ENCODE assay signal across 8 mouse cellular contexts in genomic region chr11:5761820-5762632, GRCm38 (mm10). TPM values are rescaled to one million over a fixed set of nuclear protein-coding genes. Genes with fewer than 3 reads are reported as not detected.
A peak's percentile ranks its signal among the peaks of the same experiment; 100 is the strongest.
DNase-seq lines count a peak whose midpoint lies in the region; ATAC-seq and TF ChIP-seq lines count a peak whose summit lies in the region.

Urgcp (minus strand) TSS chr11:5762376.

- peak; percentile 55 for DNase-seq in Patski (ENCODE audit: low read depth, low spot score)
- DNase-seq in cerebellum, postnatal 14 days = peak; percentile 95 to 96
- peak; percentile 84 to 90 for DNase-seq in frontal cortex, postnatal 14 days (ENCODE audit: low spot score in 2 of 2)
- peak; percentile 86 to 90 for DNase-seq in layer of hippocampus, postnatal 25 days (ENCODE audit: extremely low spot score in 1 of 2, low spot score in 1 of 2)
- DNase-seq in lung, postnatal 25 days (ENCODE audit: low spot score) = peak; percentile 95
- DNase-seq in retina, embryonic 14.5 days (ENCODE audit: low spot score) = peak; percentile 95
- peak; percentile 98 for DNase-seq in thymus, postnatal 4 days

- H3K27me3 ChIP-seq in Patski = no peaks in the 10 kb centered on the region
- H3K27me3 ChIP-seq in hindbrain, embryonic 13.5 days = no peaks in the 10 kb centered on the region

- peak within 1 kb of the TSS; percentile 96 for H3K27ac ChIP-seq in hindbrain, embryonic 13.5 days

- peak; percentile 93 for ATAC-seq in Patski
- ATAC-seq in hindbrain, embryonic 13.5 days (ENCODE audit: low FRiP score) = peak; percentile 99

- peak within 1 kb of the TSS; percentile 77 for H3K4me2 ChIP-seq in hindbrain, embryonic 13.5 days

- peaks cover 5% of the 10 kb centered on the region; the same call in 1 of the 2 replicates for H3K36me3 ChIP-seq in hindbrain, embryonic 13.5 days

- no peak for TF ChIP-seq CTCF in Patski (IDR thresholded peaks at IDR 0.05)

- H3K9me3 ChIP-seq in hindbrain, embryonic 13.5 days = no peaks in the 10 kb centered on the region

- CTCF ChIA-PET in Patski (lab: Charles Lee) = interaction anchor here (0.8 kb wide), 1 partner anchor 191 kb away, joined by 3 read pairs; no protein-coding TSS in a partner anchor

- peak within 1 kb of the TSS; percentile 66 for H3K4me3 ChIP-seq in hindbrain, embryonic 13.5 days

- in situ Hi-C loops in Patski (cut with MboI; ENCODE audit: low pct_unique_long_range_greater_than_20kb) = no loop called here

- POLR2A ChIA-PET in Patski (lab: Charles Lee) = interaction anchor here (0.6 to 1.8 kb wide), 4 partner anchors 17 to 74 kb away, joined by 3 to 10 read pairs (median 4); no protein-coding TSS in a partner anchor

- WGBS in hindbrain, embryonic 13.5 days = under 1% methylated on average over 68 of the region's 68 CpGs

- peak within 1 kb of the TSS; percentile 94 for H3K9ac ChIP-seq in hindbrain, embryonic 13.5 days

- peaks cover 14% of the 10 kb centered on the region for H3K4me1 ChIP-seq in hindbrain, embryonic 13.5 days (replicated peaks)

RNA-seq across cellular contexts. Expression of gene Urgcp, which starts in this region (rescaled TPM):
- polyA plus RNA-seq in Patski (2021) = 25.5 TPM
- polyA plus RNA-seq in hindbrain, embryonic 13.5 days (2015; fragmentation: Nextera tagmentation; extraction: Ambion mirVana) = 29.0 and 30.1 TPM in 2 replicates
- 10 to 100 TPM; 64.7 to 68.7 TPM for total RNA-seq in layer of hippocampus, postnatal 25 days (2021)

Comparison
In these comparisons a context has a peak if more than half of its experiments do, and no peak if none do; other contexts are left out.
1. Peak in every context shown above with its lines: DNase-seq, ATAC-seq, H3K4me3 ChIP-seq and H3K27ac ChIP-seq.